Mouse (Mus musculus) midbrain, embryonic 16.5 days (tissue): ENCODE measurements around the gene Ubxn4. TPM values are rescaled to one million over a fixed set of nuclear protein-coding genes. Genes with fewer than 3 reads are reported as not detected.

Experiments used
- ATAC-seq: fragments of 200-750 bp; cut with Nextera tagmentation; 2 replicates; pipeline ENCODE4 v1.8.0; 2017; ENCODE audit warnings: moderate TSS enrichment
- H3K27ac ChIP-seq: fragments of 300-500 bp; sonication (generic); 2 replicates; pipeline ENCODE4 v1.5.1; 2014; ENCODE audit warnings: mild to moderate bottlenecking, low read length, mixed read lengths
- H3K27me3 ChIP-seq: fragments of 300-500 bp; sonication (generic); 2 replicates; pipeline ENCODE4 v1.6.1; 2014; ENCODE audit warnings: low read depth, low read length, mixed read lengths; ENCODE audit not compliant: control insufficient read depth, insufficient read depth
- H3K36me3 ChIP-seq: fragments of 300-500 bp; sonication (generic); 2 replicates; pipeline ENCODE4 v1.6.1; 2014; ENCODE audit warnings: mild to moderate bottlenecking, low read length, moderate library complexity, mixed read lengths; ENCODE audit not compliant: control insufficient read depth, insufficient read depth
- H3K4me1 ChIP-seq: fragments of 300-500 bp; sonication (generic); 2 replicates; pipeline ENCODE4 v1.6.1; 2014; ENCODE audit warnings: mild to moderate bottlenecking, low read length, mixed read lengths; ENCODE audit not compliant: control insufficient read depth, insufficient read depth
- H3K4me2 ChIP-seq: fragments of 300-500 bp; sonication (generic); 2 replicates; pipeline ENCODE4 v1.6.1; 2014; ENCODE audit warnings: mild to moderate bottlenecking, low read length, mixed read lengths
- H3K4me3 ChIP-seq: fragments of 300-500 bp; sonication (generic); 2 replicates; pipeline ENCODE4 v1.5.1; 2014; ENCODE audit warnings: low read depth, mild to moderate bottlenecking, low read length, moderate library complexity, mixed read lengths
- H3K9ac ChIP-seq: fragments of 300-500 bp; sonication (generic); 2 replicates; pipeline ENCODE4 v1.6.1; 2014; ENCODE audit warnings: low read depth, low read length, mixed read lengths
- H3K9me3 ChIP-seq: fragments of 300-500 bp; sonication (generic); replicated peaks from 2 replicates; pipeline ENCODE4 v1.6.1; 2014; ENCODE audit warnings: mild to moderate bottlenecking, low read length, mixed read lengths; ENCODE audit not compliant: control insufficient read depth, poor library complexity, severe bottlenecking
- WGBS: fragments of 180-500 bp; shearing (Covaris S2); extraction: QIAGEN DNeasy Blood & Tissue Kit; methylation state at CpG from one replicate; pipeline ENCODE4 v1.1.7; 2014; 5-methylcytosine and 5-hydroxymethylcytosine counted together
- microRNA counts: library from miRNA; unstranded; fragments of <30 nt; microRNA quantifications from one replicate; lab custom pipeline; 2016
- microRNA-seq: library from miRNA; unstranded; fragments of <30 nt; microRNA quantifications from one replicate; pipeline ENCODE4, GENCODE M21; 2017
- polyA plus RNA-seq: library from polyadenylated mRNA; unstranded; fragments of >200 nt; fragmentation: Nextera tagmentation; extraction: Ambion mirVana; gene quantifications from 2 replicates; pipeline ENCODE4 v1.2.1, GENCODE M21; 2015

The Ubxn4 gene
- polyA plus RNA-seq, 1 experiment from 2014 or later, result 78.7 TPM

DNA sequence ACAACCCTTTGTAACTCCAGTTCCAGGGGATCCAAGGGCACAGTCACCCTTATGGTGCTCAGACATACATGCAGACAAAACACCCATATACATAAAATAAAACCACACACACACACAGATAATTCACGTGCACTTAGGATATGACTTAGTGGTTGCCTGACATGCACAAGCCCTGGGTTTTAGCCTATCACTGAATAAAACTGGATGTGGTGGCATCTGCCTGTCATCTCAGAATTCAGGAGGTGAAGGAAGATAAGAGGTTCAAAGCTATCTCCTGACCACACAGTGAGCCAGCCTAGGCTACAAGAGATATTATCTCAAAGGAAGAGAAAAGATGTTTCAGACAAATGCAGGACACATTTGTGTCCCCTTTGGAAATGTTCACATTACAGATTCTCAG, 83.4 kb downstream of the Ubxn4 start:
- H3K4me2 ChIP-seq, result no peak overlapping the region
- H3K9ac ChIP-seq, result no peak overlapping the region
- no peak overlapping the region for H3K27ac ChIP-seq
- 0 out of 2 replicates have a peak, but pooled peaks cover 2% of the 10 kb centered on the region for H3K36me3 ChIP-seq
- no peaks in the 10 kb centered on the region for H3K4me1 ChIP-seq
- no peaks in the 10 kb centered on the region for H3K9me3 ChIP-seq
- no peak overlapping the region for H3K4me3 ChIP-seq
- H3K27me3 ChIP-seq, result no peaks in the 10 kb centered on the region
- ATAC-seq, result no peak
- 94% methylated on average over 1 of the region's 1 CpGs for WGBS

- WGBS, result 78% methylated on average over 3 of the region's 3 CpGs
- Histone ChIP-seq H3K4me1 (no peaks in the 10 kb centered on the region), H3K36me3 (peaks cover 2% of the 10 kb centered on the region; the same call in 1 of the 2 replicates), H3K9me3 (no peaks in the 10 kb centered on the region), H3K4me2 (no peak within 1 kb of the TSS), H3K27me3 (no peaks in the 10 kb centered on the region), H3K4me3 (no peak within 1 kb of the TSS), H3K27ac (no peak within 1 kb of the TSS), H3K9ac (no peak within 1 kb of the TSS)
- no peak for ATAC-seq
Measured at GRCm38 (mm10) chr1:128328218-128328617, 84.5 kb downstream of the Ubxn4 start, which contains the start of gene Lct. Lct (minus strand) TSS chr1:128328318.

MicroRNAs within 50 kb of the gene (microRNA counts, 519-probe panel; counts per million panel counts)
- 2,842 counts per million, percentile 84 among the panel's probes with 10 or more counts for microRNA mmu-miR-128 (lab: Ali Mortazavi, UCI)

Small RNAs within 50 kb of the gene (microRNA-seq; reads per million reads assigned to microRNA genes)
- 2,315 reads per million, percentile 85 among the genes with 10 or more reads in this experiment for gene Mir128-1

Other genes starting within 250 kb of the Ubxn4 start
- 2.6 and 3.4 TPM in 2 replicates for gene Zranb3, start 140.9 kb upstream of the Ubxn4 start, polyA plus RNA-seq
- gene R3hdm1, start 140.7 kb upstream of the Ubxn4 start, polyA plus RNA-seq, result 84.1 and 89.1 TPM in 2 replicates
- gene Lct, start 84.4 kb downstream of the Ubxn4 start, polyA plus RNA-seq, result 0.05 and 0.50 TPM in 2 replicates
- gene Mcm6, start 115.7 kb downstream of the Ubxn4 start, polyA plus RNA-seq, result 44.9 and 50.4 TPM in 2 replicates
- 123 and 124 TPM in 2 replicates for gene Dars, start 173.4 kb downstream of the Ubxn4 start, polyA plus RNA-seq